Mouse (Mus musculus) common myeloid progenitor, adult 5-6 weeks (primary cell): ENCODE results near the gene Apela. TPM values are rescaled to one million over a fixed set of nuclear protein-coding genes. Genes with fewer than 3 reads are reported as not detected.

ENCODE experiments used
- ATAC-seq: replicated peaks from 2 replicates; pipeline ENCODE4 v1.8.0; 2016; ENCODE audit warnings: low read depth, mild to moderate bottlenecking, moderate TSS enrichment, inconsistent platforms; ENCODE audit not compliant: poor library complexity, severe bottlenecking
- total RNA-seq: library from RNA; stranded (forward); fragments of 200-1000, 187-1606 nt; gene quantifications from 2 replicates; pipeline ENCODE4 v1.2.3, GENCODE M21; 2017

Apela gene
- not detected in 2 replicates for total RNA-seq

GRCm38 (mm10) chr8:65037117-65037533 lies at the start of gene Apela:
Gene Apela, minus strand, starts transcription at chr8:65037336.
- ATAC-seq, result no peak

GRCm38 (mm10) chr8:65085680-65086079 lies 48.5 kb upstream of the Apela start:
- ATAC-seq, result no peak

GRCm38 (mm10) chr8:65080731-65081130 lies 43.6 kb upstream of the Apela start:
- ATAC-seq, result no peak

- ATAC-seq, result no peak
Observed at GRCm38 (mm10) chr8:65074733-65075132, 37.6 kb upstream of the Apela start, which contains the start of gene Gm10663. Gene Gm10663, plus strand, starts transcription at chr8:65075033.

- ATAC-seq, result no peak
Observed at GRCm38 (mm10) chr8:65070996-65071395, 33.9 kb upstream of the Apela start.

GRCm38 (mm10) chr8:65068473-65068819 lies 31.3 kb upstream of the Apela start:
- ATAC-seq, result no peak

- no peak for ATAC-seq
Observed at GRCm38 (mm10) chr8:65067694-65068472, 30.7 kb upstream of the Apela start.

- no peak for ATAC-seq
Observed at GRCm38 (mm10) chr8:65067031-65067430, 29.9 kb upstream of the Apela start.

GRCm38 (mm10) chr8:65065622-65066021 lies 28.5 kb upstream of the Apela start:
- ATAC-seq, result no peak

GRCm38 (mm10) chr8:65064071-65064470 lies 26.9 kb upstream of the Apela start:
- no peak for ATAC-seq

GRCm38 (mm10) chr8:65062195-65062594 lies 25.1 kb upstream of the Apela start:
- ATAC-seq, result no peak

GRCm38 (mm10) chr8:65056722-65057121 lies 19.6 kb upstream of the Apela start:
- no peak for ATAC-seq

- no peak for ATAC-seq
Observed at GRCm38 (mm10) chr8:65053968-65054367, 16.8 kb upstream of the Apela start.

GRCm38 (mm10) chr8:65053554-65053953 lies 16.4 kb upstream of the Apela start:
- no peak for ATAC-seq

- ATAC-seq, result no peak
Observed at GRCm38 (mm10) chr8:65047801-65048200, 10.7 kb upstream of the Apela start.

- ATAC-seq, result no peak
Observed at GRCm38 (mm10) chr8:65047193-65047592, 10.1 kb upstream of the Apela start.

- no peak for ATAC-seq
Observed at GRCm38 (mm10) chr8:65046565-65046964, 9.4 kb upstream of the Apela start.

GRCm38 (mm10) chr8:65034136-65034535 lies 3.0 kb downstream of the Apela start:
- ATAC-seq, result no peak

GRCm38 (mm10) chr8:65033056-65033455 lies 4.1 kb downstream of the Apela start:
- ATAC-seq, result no peak

- no peak for ATAC-seq
Observed at GRCm38 (mm10) chr8:65032107-65032506, 5.0 kb downstream of the Apela start.

- ATAC-seq, result no peak
Observed at GRCm38 (mm10) chr8:65030735-65031485, 6.2 kb downstream of the Apela start.
